Mouse (Mus musculus): ENCODE data around the gene Gm28308.

Gm28308 gene

GRCm38 (mm10) chr6:52213119-52213986 is at the start of gene Gm28308, which contains the start of gene Hoxa3:
Gene Gm28308 (minus strand): TSS chr6:52213339.
Gene Hoxa3 (minus strand): TSS chr6:52213336.
- peak; percentile 65 for DNase-seq

GRCm38 (mm10) chr6:52262463-52263320 is 49.6 kb upstream of the Gm28308 start:
- no peak for DNase-seq

- DNase-seq = no peak
These were observed 48.8 kb upstream of the Gm28308 start for GRCm38 (mm10) chr6:52261751-52262462.

GRCm38 (mm10) chr6:52260654-52261575 is 47.8 kb upstream of the Gm28308 start, which contains the start of gene Hoxa13:
Gene Hoxa13 (minus strand): TSS chr6:52260880.
- no peak for DNase-seq

GRCm38 (mm10) chr6:52259811-52260261 is 46.7 kb upstream of the Gm28308 start:
- no peak for DNase-seq

- DNase-seq = no peak
These were observed 46.1 kb upstream of the Gm28308 start for GRCm38 (mm10) chr6:52259081-52259790.

GRCm38 (mm10) chr6:52256956-52257355 is 43.8 kb upstream of the Gm28308 start:
- DNase-seq = peak; percentile 88

- DNase-seq = no peak
These were observed 40.7 kb upstream of the Gm28308 start for GRCm38 (mm10) chr6:52253511-52254500.

- no peak for DNase-seq
These were observed 39.7 kb upstream of the Gm28308 start for GRCm38 (mm10) chr6:52252775-52253376.

- DNase-seq = no peak
These were observed 39.1 kb upstream of the Gm28308 start for GRCm38 (mm10) chr6:52252016-52252774.

- DNase-seq = no peak
These were observed 38.2 kb upstream of the Gm28308 start for GRCm38 (mm10) chr6:52251177-52251879.

GRCm38 (mm10) chr6:52249826-52250225 is 36.7 kb upstream of the Gm28308 start:
- DNase-seq = no peak

- no peak for DNase-seq
These were observed 36.2 kb upstream of the Gm28308 start for GRCm38 (mm10) chr6:52249415-52249738.

- no peak for DNase-seq
These were observed 35.7 kb upstream of the Gm28308 start for GRCm38 (mm10) chr6:52248638-52249414.

GRCm38 (mm10) chr6:52247766-52248637 is 34.9 kb upstream of the Gm28308 start:
- DNase-seq = no peak

GRCm38 (mm10) chr6:52246916-52247315 is 33.8 kb upstream of the Gm28308 start:
- no peak for DNase-seq

Measured in lung, postnatal 10 days (tissue).